Mouse (Mus musculus): ENCODE data around the gene Ankrd27.

- TF ChIP-seq CTCF (IDR thresholded peaks at IDR 0.05; ENCODE audit: control insufficient read depth, insufficient read depth, low read length): no peak
- no peak for TF ChIP-seq POLR2A (IDR thresholded peaks at IDR 0.05; ENCODE audit: borderline replicate concordance, control insufficient read depth, low read depth, low read length)
Measured at GRCm38 (mm10) chr7:35609245-35609644, 23.2 kb downstream of the Ankrd27 start.
